Mouse (Mus musculus): ENCODE results near the gene Sept9.
A peak's percentile ranks its signal among the peaks of the same experiment; 100 is the strongest.

DNA sequence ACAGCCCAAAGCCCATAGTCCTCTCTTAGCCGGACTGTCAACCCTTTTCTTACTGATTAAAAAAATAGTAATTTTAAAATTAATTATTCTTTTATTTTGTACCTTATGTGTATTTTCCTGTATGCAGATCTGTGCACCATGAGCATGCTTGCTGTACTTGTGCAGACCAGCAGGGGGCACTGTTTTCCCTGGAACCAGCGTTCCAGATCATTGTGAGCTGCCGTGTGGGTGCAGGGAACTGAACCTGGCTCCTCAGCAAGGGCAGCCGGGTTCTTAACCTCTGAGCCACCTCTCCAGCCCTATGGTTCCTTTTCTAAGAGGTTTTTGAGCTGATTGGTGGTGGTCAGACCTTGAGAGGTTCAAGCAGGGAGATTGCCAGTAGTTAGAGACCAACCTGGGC lies 101.3 kb downstream of the Sept9 start:
- TF ChIP-seq POLR2A (IDR thresholded peaks at IDR 0.05; ENCODE audit: low read depth, low read length): no peak
- TF ChIP-seq CTCF (IDR thresholded peaks at IDR 0.05; ENCODE audit: extremely low read depth, insufficient read depth, insufficient read length, insufficient replicate concordance): peak; percentile 59; the same call in 1 of the 2 replicates
